Mouse (Mus musculus) cerebellum, postnatal 14 days (tissue): ENCODE data around the gene Camk2n1.
A peak's percentile ranks its signal among the peaks of the same experiment; 100 is the strongest.

Experiments
- DNase-seq, 2 experiments: peaks; one replicate each; pipeline ENCODE4 v3.0.0; 2021; ENCODE audit warnings: mixed read lengths in 2 of 2

Gene Camk2n1

DNA sequence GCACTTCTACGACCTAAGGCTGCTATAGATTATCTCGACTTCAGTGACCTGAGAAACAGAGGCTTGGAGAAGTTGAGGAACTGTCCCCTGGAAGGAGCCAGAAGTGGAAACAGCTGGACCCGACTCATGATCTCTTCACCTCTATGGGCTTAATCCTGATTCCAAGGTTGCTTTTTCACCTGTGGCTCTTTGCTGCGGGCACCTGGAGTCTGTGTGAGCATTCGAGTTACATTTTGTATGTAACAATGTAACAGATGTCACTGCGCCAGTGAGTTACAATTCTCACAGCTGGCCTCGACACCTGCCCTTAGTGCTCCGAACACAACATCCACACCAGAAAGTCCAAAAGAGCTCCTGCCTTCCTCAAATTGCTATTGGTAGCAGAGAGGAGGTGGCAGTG is 11.3 kb downstream of the Camk2n1 start:
- DNase-seq = no peak

DNA sequence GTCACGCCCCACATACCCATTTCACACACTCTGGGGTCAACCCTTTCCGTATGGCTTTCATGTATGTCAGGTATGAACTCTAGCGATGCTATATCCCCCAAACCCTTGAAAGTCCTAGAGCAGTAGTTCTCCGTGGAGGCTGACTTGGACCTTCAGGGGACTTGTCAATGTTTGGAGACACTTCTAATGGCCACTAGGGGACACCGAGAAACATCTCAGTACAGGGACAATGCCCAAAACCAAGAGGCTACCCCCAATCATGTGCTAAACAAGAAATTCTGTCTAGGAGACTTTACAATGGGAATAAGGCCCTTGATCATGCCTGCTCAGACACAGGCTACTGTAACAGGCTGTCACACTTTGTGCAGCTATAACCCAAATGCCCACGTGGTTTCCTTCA is 12.6 kb downstream of the Camk2n1 start:
- no peak for DNase-seq

DNA sequence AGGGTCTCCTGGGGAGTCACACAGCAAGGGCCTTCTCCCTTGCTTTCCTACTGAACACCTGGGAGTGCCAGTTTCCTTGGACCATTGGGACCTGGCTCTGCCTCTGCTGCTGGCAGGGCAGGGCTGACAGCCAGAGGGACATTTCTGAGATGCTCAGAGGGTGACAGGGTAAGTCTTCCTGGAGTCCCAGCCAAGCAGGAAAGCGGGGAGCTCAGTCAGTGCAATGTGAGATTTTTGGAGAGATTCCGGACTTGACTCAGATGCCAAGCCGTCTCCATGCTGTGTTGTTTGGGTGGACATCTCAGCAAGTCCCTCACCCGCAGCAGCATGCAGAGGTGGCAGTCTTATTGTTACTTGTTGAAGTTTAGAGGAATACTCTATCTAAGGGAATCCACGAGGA is 13.3 kb downstream of the Camk2n1 start:
- no peak for DNase-seq

- no peak for DNase-seq
Measured at GRCm38 (mm10) chr4:138469080-138469479, 15.0 kb downstream of the Camk2n1 start.

DNA sequence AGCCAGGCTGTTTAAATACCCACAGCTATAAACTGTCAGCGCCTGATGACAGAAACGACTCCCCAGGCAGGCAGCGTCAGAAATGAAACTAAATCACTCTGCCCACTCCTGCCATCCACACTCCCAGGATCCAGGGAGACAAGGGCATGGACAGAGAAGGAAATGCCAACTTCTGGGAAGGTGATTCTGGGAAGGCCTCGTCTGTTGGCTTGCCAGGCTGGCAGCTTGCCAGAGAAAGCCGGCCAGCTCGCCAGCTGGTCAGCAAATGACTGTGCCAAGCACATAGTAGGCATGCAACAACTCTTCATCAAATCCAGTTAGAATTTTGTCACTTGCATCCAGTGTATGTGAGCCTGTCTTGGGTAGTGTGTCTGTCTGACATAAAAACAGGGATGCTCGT is 17.1 kb downstream of the Camk2n1 start:
- peak; percentile 79 to 81 for DNase-seq

DNA sequence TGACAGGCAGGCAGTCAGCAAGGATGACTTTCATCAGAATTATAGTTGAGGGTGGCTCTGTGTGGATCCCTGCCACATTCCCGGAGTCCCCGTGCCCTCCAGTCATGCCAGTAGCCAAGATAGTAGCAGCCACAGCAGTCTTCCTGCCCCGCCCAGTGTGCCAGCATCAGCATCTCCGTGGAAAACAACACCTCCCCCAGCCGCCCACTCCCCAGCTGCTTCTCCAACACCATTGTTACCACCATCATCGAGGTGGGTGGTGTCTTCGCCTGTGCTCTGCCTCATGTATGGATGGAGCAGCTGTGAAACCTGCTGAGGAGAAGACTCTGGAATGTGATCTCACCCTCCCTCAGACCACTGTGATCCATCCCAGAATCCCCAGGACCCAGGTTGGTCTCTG is 25.5 kb downstream of the Camk2n1 start:
- DNase-seq = no peak

DNA sequence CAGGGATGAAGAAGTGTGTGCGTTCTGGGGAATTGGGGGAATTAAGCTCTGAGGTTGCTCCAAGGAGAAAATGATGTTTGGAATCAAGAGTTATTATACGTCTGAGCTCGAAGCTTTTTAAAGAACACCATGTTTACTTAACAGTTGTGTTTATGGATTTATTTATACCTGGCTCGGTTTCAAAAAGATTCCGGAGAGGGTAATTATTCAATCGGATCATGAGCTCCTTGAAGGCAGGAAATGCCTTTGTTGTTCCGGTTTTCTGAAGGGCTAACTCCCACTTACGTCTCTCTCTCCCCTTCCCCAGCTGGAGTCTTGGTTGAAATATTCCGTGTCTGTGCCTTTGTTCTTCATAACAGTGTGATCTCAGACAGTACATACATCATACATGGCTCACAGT is 26.8 kb downstream of the Camk2n1 start:
- no peak for DNase-seq

GRCm38 (mm10) chr4:138482721-138483120 is 28.6 kb downstream of the Camk2n1 start:
- peak; percentile 49 to 71 for DNase-seq

DNA sequence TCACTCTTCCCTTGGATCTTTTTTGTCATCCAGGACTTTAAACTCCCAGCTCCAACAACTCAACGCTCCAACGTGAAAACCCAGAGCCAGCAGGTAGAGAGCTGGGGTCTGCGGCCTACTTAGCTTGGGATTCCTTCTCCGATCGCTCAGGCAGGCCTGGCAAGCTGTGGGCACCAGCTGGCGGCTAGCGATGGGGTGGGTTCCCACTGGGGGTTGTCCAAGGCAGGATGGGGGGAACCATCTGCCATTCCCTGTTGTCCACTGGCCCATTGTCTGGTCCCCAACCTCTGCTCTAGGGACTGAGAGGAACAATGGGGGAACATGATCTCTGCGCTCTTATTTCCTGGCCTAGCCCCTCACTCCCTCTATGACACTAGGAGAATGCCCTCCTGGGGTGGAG is 34.1 kb downstream of the Camk2n1 start:
- DNase-seq = peak; percentile 72

DNA sequence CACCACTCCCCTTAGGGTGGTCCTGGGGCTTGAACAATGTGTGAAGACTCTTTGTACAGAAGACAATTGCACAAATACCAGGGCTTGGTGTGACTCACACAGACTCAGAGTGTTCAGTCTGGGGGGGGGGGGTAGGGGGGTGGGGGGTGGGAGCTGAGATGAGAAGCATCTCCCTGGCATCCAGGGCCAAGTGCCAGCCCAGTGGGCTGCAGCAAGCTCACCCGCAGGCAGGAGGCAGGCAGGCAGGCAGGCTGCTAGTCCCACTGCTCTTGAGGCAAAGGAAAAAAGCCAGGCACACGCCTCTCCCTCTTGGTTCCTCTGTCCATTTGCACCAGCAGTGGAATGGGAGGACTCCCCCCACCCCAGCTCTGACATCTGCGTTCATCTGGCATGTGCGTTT is 37.0 kb downstream of the Camk2n1 start:
- peak in 1 of 2 experiments; percentile 46 for DNase-seq

GRCm38 (mm10) chr4:138493161-138494001 is 39.3 kb downstream of the Camk2n1 start:
- peak; percentile 57 to 81 for DNase-seq

- DNase-seq = peak; percentile 60 to 73
Measured at GRCm38 (mm10) chr4:138494905-138495304, 40.8 kb downstream of the Camk2n1 start.

DNA sequence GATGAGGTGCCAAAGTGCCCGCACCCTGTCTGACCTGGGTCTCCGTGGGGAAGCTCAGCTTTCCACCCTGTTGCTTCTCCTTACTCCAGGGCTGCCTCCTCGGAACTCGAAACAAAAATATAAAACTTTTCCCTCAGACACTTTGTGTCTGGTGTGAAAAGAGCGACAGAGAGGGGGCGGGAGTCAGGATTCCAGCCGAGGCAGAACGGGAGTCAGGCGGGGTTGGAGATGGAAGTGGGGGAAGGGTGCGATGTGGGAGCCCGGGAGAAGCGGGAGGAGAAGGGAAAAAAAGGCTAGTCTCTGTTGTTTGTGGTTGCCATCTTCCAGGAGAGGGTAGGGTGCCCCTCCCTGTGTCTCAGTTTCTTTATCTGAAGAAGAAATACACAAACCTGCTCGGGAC is 41.7 kb downstream of the Camk2n1 start:
- DNase-seq = no peak

- DNase-seq = no peak
Measured at GRCm38 (mm10) chr4:138496746-138497520, 42.8 kb downstream of the Camk2n1 start.

GRCm38 (mm10) chr4:138499856-138500645 is 45.9 kb downstream of the Camk2n1 start:
- no peak for DNase-seq

- no peak for DNase-seq
Measured at GRCm38 (mm10) chr4:138501048-138501447, 46.9 kb downstream of the Camk2n1 start.

DNA sequence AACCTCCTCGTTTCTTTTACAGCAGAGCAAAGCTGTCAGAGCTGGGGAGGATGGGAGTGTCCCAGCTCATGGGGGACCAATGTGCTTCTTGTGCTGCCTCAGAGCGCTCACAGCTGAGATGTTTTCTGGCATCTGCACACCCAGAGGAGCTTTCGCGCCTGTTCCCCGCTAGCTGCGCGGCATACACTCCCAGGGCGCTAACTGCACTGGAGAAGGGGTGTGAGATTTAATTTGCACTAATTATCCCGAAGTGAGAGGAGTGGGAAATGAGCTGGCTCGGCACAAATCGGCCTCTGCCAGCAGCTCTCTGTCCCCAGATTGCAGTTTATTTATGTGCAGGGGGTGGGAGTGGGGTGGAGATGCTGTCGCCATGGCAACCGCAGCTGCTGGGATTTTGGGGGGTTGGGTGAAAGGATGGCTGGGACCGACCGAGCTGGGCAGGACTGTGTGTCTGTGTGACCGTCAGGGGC is 50.6 kb downstream of the Camk2n1 start:
- peak; percentile 37 to 56 for DNase-seq

DNA sequence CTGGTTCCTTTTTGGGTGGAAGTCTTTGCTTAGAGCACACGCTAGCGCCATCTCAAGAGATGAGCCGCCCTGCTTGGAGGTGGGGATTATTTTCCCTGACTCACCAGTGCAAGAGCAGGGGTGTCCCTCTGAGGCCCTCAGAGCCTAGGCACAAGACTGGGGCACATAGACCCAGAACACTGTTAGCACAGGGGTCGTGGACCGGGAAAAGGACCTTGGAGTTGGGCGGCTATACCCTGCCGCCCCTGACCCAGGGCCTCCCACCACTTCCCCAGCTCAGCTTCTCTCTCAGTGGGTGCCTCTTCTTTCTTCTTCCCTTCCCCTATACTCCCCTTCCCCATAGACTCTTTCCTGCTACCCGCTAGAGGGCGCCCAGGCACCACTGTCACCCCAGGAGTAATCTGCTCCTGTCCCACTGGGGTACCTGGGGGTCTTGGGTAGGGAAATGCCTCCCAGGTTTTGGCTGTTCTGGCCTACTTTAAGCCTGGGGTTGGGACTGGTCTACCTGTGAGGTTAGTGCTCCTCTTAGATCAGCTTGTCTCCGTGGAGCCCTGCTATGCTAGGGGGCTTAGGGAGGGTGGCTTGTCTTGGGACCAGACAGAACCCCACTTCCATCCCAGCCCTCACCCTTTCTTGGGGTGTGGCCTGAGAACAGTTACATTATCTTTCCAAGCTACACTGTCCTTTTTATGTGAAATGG is 51.2 kb downstream of the Camk2n1 start:
- peak; percentile 63 to 74 for DNase-seq

- no peak for DNase-seq
Measured at GRCm38 (mm10) chr4:138507903-138508302, 53.8 kb downstream of the Camk2n1 start.
